Mouse (Mus musculus) layer of hippocampus, postnatal 25 days (tissue): Measurements from ENCODE around the gene Taar2. TPM values are rescaled to one million over a fixed set of nuclear protein-coding genes. Genes with fewer than 3 reads are reported as not detected.
A peak's percentile ranks its signal among the peaks of the same experiment; 100 is the strongest.

Experiments
- DNase-seq, 2 experiments: peaks; one replicate each; pipeline ENCODE4 v3.0.0; 2022; ENCODE audit warnings: mixed read lengths in 2 of 2, low spot score in 1 of 2; ENCODE audit errors: extremely low spot score in 1 of 2
- total RNA-seq, 2 experiments: library from RNA; stranded (reverse); gene quantifications; 2 replicates each; pipeline ENCODE4 v1.2.3; 2021

Gene Taar2
- total RNA-seq, 2 experiments from 2014 or later = not detected

DNA sequence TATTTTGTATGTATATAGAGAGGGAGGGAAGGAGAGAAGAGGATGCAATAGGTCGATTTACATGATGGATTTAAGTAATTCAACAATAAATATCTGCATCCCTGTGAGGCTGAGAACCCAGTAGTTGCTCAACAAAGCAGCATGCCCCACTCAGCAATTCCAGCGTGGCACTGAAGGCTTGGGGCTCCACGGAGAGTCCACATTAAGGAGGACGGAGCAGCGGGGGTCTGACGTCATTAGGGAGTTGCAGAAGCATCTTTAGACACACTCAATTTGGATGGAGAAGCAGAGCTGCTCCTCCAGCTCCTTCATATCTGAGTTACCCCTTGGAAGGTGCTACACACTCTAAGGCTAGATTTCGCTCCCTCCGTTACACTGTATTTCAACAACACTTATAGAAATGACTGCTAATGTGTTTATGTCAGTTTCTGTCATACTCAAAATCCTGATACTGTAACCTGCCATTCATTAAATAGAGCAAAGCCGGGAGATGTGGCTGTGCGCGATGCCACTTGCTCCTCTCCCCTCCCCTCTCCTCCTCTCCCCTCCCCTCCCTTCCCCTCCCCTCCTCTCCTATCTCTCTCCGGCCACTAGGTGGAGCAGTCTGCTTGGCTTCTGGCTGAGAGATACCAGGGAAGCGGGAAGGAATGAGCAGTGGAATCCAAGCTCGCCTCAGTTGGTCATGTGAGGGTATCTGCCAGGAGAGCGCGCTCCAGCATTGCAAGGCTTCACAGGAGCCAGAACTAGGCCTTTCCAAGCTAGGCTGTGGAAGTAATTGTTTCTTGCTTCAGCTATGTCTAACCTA lies 40.7 kb downstream of the Taar2 start:
- DNase-seq = peak; percentile 58 to 78

DNA sequence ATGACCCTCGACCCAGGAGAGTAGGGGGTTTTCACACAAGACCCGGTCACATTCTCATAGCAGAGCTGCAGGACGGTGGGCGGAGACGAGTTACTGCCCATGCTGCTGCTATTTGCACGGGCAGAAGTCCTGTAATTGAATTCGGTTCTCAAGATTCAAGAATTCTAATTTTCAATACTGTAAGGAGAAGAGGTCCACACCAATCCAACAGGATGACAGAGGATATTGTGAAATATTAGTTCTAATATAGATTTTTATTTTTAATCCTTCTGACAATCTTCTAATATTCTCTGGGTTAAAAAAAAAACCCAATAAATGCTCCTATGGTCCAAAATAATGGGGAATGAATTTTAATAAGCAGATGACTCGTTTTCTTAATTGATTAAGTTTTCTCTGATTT lies 47.2 kb downstream of the Taar2 start, which contains the start of gene Taar6:
Taar6 (minus strand) TSS at position 101 of the 400 bp plus-strand sequence.
- DNase-seq = no peak

DNA sequence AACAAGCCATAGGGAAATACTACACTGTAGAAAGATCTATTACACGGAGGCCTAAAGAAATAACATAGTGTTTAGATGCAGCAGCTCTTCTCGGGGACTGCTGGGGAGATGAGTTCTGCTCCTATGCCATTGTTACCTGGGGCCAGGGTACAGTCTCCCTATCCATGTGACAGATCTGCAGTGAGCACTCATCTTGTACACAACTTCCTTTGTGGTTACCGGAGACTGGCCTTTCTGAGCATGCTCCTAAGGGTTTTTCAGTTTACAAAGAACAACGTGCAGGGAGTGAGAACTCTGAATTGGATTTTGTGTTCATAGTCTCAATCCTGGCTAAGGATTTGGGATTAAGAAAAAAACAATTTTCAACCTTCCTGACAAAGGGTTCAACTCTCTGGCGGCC lies 48.0 kb downstream of the Taar2 start:
- no peak for DNase-seq

Other genes starting within 250 kb of the Taar2 start
- 100 to 1,000 TPM; 212 to 250 TPM for gene Rps12, start 151.3 kb upstream of the Taar2 start, total RNA-seq
- gene Slc18b1, start 141.6 kb upstream of the Taar2 start, total RNA-seq = 10 to 100 TPM; 21.2 to 30.0 TPM
- under 1 TPM in 1 of 2 experiments, not detected in 1; 0.26 TPM for gene Vnn3, start 87.1 kb upstream of the Taar2 start, total RNA-seq
- under 1 TPM; 0.14 to 0.39 TPM for gene Vnn1, start 43.9 kb upstream of the Taar2 start, total RNA-seq
- not detected for gene Taar1, start 18.2 kb upstream of the Taar2 start, total RNA-seq
- gene Taar3, start 11.0 kb downstream of the Taar2 start, total RNA-seq = not detected
- gene Taar4, start 21.9 kb downstream of the Taar2 start, total RNA-seq = not detected
- not detected for gene Taar5, start 32.1 kb downstream of the Taar2 start, total RNA-seq
- not detected for gene Taar6, start 47.1 kb downstream of the Taar2 start, total RNA-seq
- not detected for gene Taar7a, start 54.9 kb downstream of the Taar2 start, total RNA-seq
- not detected for gene Taar7b, start 61.4 kb downstream of the Taar2 start, total RNA-seq
- not detected for gene Taar7d, start 88.7 kb downstream of the Taar2 start, total RNA-seq
- not detected for gene Taar7e, start 99.0 kb downstream of the Taar2 start, total RNA-seq
- gene Taar7f, start 110.9 kb downstream of the Taar2 start, total RNA-seq = not detected
- not detected for gene Taar8a, start 137.9 kb downstream of the Taar2 start, total RNA-seq
- gene Taar8b, start 153.7 kb downstream of the Taar2 start, total RNA-seq = not detected
- gene Taar8c, start 163.3 kb downstream of the Taar2 start, total RNA-seq = not detected
- not detected for gene Taar9, start 171.0 kb downstream of the Taar2 start, total RNA-seq
- gene Stx7, start 210.7 kb downstream of the Taar2 start, total RNA-seq = 100 to 1,000 TPM; 130 to 131 TPM